Mouse (Mus musculus): ENCODE results near the gene Shisal2a. TPM values are rescaled to one million over a fixed set of nuclear protein-coding genes. Genes with fewer than 3 reads are reported as not detected.
A peak's percentile ranks its signal among the peaks of the same experiment; 100 is the strongest.

Gene Shisal2a
- polyA plus RNA-seq, 1 experiment from 2014 or later, result 0.53 TPM

GRCm38 (mm10) chr4:108403861-108404635 is 20.9 kb upstream of the Shisal2a start:
- Histone ChIP-seq H3K27me3 (peaks cover 41% of the 10 kb centered on the region), H3K9ac (no peak overlapping the region), H3K36me3 (no peaks in the 10 kb centered on the region), H3K27ac (no peak overlapping the region), H3K4me1 (replicated peaks) (peaks cover 21% of the 10 kb centered on the region), H3K4me2 (no peak overlapping the region), H3K4me3 (replicated peaks) (no peak overlapping the region), H3K9me3 (replicated peaks) (no peaks in the 10 kb centered on the region)
- DNase-seq (no peak), ATAC-seq (ENCODE audit: low read depth) (no peak)
- WGBS (ENCODE audit: insufficient replicate concordance), result 75% methylated on average over 8 of the region's 8 CpGs

GRCm38 (mm10) chr4:108400395-108400794 is 17.2 kb upstream of the Shisal2a start:
- Histone ChIP-seq H3K27ac (no peak overlapping the region), H3K27me3 (peaks cover 15% of the 10 kb centered on the region; the same call in 1 of the 2 replicates), H3K9ac (no peak overlapping the region), H3K4me1 (replicated peaks) (no peaks in the 10 kb centered on the region), H3K4me3 (replicated peaks) (no peak overlapping the region), H3K36me3 (no peaks in the 10 kb centered on the region), H3K9me3 (replicated peaks) (no peaks in the 10 kb centered on the region), H3K4me2 (no peak overlapping the region)
- no peak for DNase-seq
- 70% methylated on average over 10 of the region's 10 CpGs for WGBS (ENCODE audit: insufficient replicate concordance)
- no peak for ATAC-seq (ENCODE audit: low read depth)

GRCm38 (mm10) chr4:108394236-108394635 is 11.1 kb upstream of the Shisal2a start:
- H3K9me3 ChIP-seq (replicated peaks), result no peaks in the 10 kb centered on the region
- H3K4me2 ChIP-seq, result no peak overlapping the region
- no peaks in the 10 kb centered on the region for H3K36me3 ChIP-seq
- no peak overlapping the region for H3K9ac ChIP-seq
- no peak overlapping the region for H3K4me3 ChIP-seq (replicated peaks)
- DNase-seq, result no peak
- ATAC-seq (ENCODE audit: low read depth), result no peak
- H3K4me1 ChIP-seq (replicated peaks), result no peaks in the 10 kb centered on the region
- H3K27me3 ChIP-seq, result no peaks in the 10 kb centered on the region
- no peak overlapping the region for H3K27ac ChIP-seq

GRCm38 (mm10) chr4:108392558-108392957 is 9.4 kb upstream of the Shisal2a start:
- Histone ChIP-seq H3K4me3 (replicated peaks) (no peak overlapping the region), H3K9ac (no peak overlapping the region), H3K27me3 (no peaks in the 10 kb centered on the region), H3K9me3 (replicated peaks) (no peaks in the 10 kb centered on the region), H3K4me1 (replicated peaks) (no peaks in the 10 kb centered on the region), H3K36me3 (no peaks in the 10 kb centered on the region), H3K4me2 (no peak overlapping the region), H3K27ac (no peak overlapping the region)
- ATAC-seq (ENCODE audit: low read depth), result peak; percentile 43; the same call in 1 of the 2 replicates
- DNase-seq, result no peak
- WGBS (ENCODE audit: insufficient replicate concordance), result 8% methylated on average over 2 of the region's 2 CpGs

GRCm38 (mm10) chr4:108391124-108391523 is 8.0 kb upstream of the Shisal2a start:
- no peak overlapping the region for H3K9ac ChIP-seq
- DNase-seq (no peak), ATAC-seq (ENCODE audit: low read depth) (no peak)
- H3K27me3 ChIP-seq, result peaks cover 8% of the 10 kb centered on the region; the same call in 1 of the 2 replicates
- H3K4me3 ChIP-seq (replicated peaks), result no peak overlapping the region
- H3K27ac ChIP-seq, result no peak overlapping the region
- no peaks in the 10 kb centered on the region for H3K4me1 ChIP-seq (replicated peaks)
- no peaks in the 10 kb centered on the region for H3K9me3 ChIP-seq (replicated peaks)
- WGBS (ENCODE audit: insufficient replicate concordance), result 57% methylated on average over 5 of the region's 5 CpGs
- no peak overlapping the region for H3K4me2 ChIP-seq
- H3K36me3 ChIP-seq, result no peaks in the 10 kb centered on the region

- H3K4me3 ChIP-seq (replicated peaks), result no peak overlapping the region
- H3K27me3 ChIP-seq, result peaks cover 32% of the 10 kb centered on the region
- 67% methylated on average over 3 of the region's 3 CpGs for whole genome bisulfite sequencing (ENCODE audit: insufficient replicate concordance)
- H3K4me2 ChIP-seq, result no peak overlapping the region
- H3K4me1 ChIP-seq (replicated peaks), result no peaks in the 10 kb centered on the region
- no peaks in the 10 kb centered on the region for H3K36me3 ChIP-seq
- DNase-seq (no peak), ATAC-seq (ENCODE audit: low read depth) (no peak)
- H3K9ac ChIP-seq, result no peak overlapping the region
- no peaks in the 10 kb centered on the region for H3K9me3 ChIP-seq (replicated peaks)
- no peak overlapping the region for H3K27ac ChIP-seq
Observed at GRCm38 (mm10) chr4:108388741-108389140, 5.6 kb upstream of the Shisal2a start.

GRCm38 (mm10) chr4:108387681-108388253 is 4.6 kb upstream of the Shisal2a start:
- ATAC-seq (ENCODE audit: low read depth) (no peak), DNase-seq (no peak)
- Histone ChIP-seq H3K4me3 (replicated peaks) (peak overlapping the region; percentile 44), H3K9ac (peak overlapping the region; percentile 42), H3K9me3 (replicated peaks) (no peaks in the 10 kb centered on the region), H3K4me1 (replicated peaks) (0 out of 2 replicates have a peak, but pooled peaks cover 4% of the 10 kb centered on the region), H3K4me2 (peak overlapping the region; percentile 60), H3K27ac (no peak overlapping the region), H3K36me3 (no peaks in the 10 kb centered on the region), H3K27me3 (peaks cover 42% of the 10 kb centered on the region)
- 6% methylated on average over 18 of the region's 18 CpGs for WGBS (ENCODE audit: insufficient replicate concordance)

- DNase-seq, result no peak
- no peaks in the 10 kb centered on the region for H3K36me3 ChIP-seq
- peak overlapping the region; percentile 60; the same call in 1 of the 2 replicates for H3K4me2 ChIP-seq
- no peak overlapping the region for H3K27ac ChIP-seq
- no peaks in the 10 kb centered on the region for H3K9me3 ChIP-seq (replicated peaks)
- no peak overlapping the region for H3K9ac ChIP-seq
- WGBS (ENCODE audit: insufficient replicate concordance), result 33% methylated on average over 4 of the region's 4 CpGs
- H3K4me3 ChIP-seq (replicated peaks), result no peak overlapping the region
- H3K4me1 ChIP-seq (replicated peaks), result 0 out of 2 replicates have a peak, but pooled peaks cover 4% of the 10 kb centered on the region
- ATAC-seq (ENCODE audit: low read depth), result no peak
- peaks cover 49% of the 10 kb centered on the region for H3K27me3 ChIP-seq
Observed at GRCm38 (mm10) chr4:108387106-108387505, 4.0 kb upstream of the Shisal2a start.

- Histone ChIP-seq H3K27me3 (peaks cover 58% of the 10 kb centered on the region), H3K4me3 (replicated peaks) (no peak overlapping the region), H3K36me3 (no peaks in the 10 kb centered on the region), H3K4me1 (replicated peaks) (0 out of 2 replicates have a peak, but pooled peaks cover 4% of the 10 kb centered on the region), H3K27ac (no peak overlapping the region), H3K4me2 (no peak overlapping the region), H3K9me3 (replicated peaks) (no peaks in the 10 kb centered on the region), H3K9ac (no peak overlapping the region)
- ATAC-seq (ENCODE audit: low read depth), result no peak
- DNase-seq, result no peak
- 22% methylated on average over 1 of the region's 1 CpGs for WGBS (ENCODE audit: insufficient replicate concordance)
Observed at GRCm38 (mm10) chr4:108386087-108386486, 2.9 kb upstream of the Shisal2a start.

GRCm38 (mm10) chr4:108380146-108380545 is 3.0 kb downstream of the Shisal2a start:
- no peaks in the 10 kb centered on the region for H3K9me3 ChIP-seq (replicated peaks)
- no peak overlapping the region for H3K9ac ChIP-seq
- H3K36me3 ChIP-seq, result no peaks in the 10 kb centered on the region
- DNase-seq (no peak), ATAC-seq (ENCODE audit: low read depth) (no peak)
- no peak overlapping the region for H3K4me3 ChIP-seq (replicated peaks)
- 5% methylated on average over 1 of the region's 1 CpGs for WGBS (ENCODE audit: insufficient replicate concordance)
- no peak overlapping the region for H3K27ac ChIP-seq
- peaks cover 54% of the 10 kb centered on the region for H3K27me3 ChIP-seq
- H3K4me2 ChIP-seq, result no peak overlapping the region
- 0 out of 2 replicates have a peak, but pooled peaks cover 4% of the 10 kb centered on the region for H3K4me1 ChIP-seq (replicated peaks)

- Histone ChIP-seq H3K4me2 (no peak overlapping the region), H3K4me3 (replicated peaks) (no peak overlapping the region), H3K27ac (no peak overlapping the region), H3K9me3 (replicated peaks) (no peaks in the 10 kb centered on the region), H3K4me1 (replicated peaks) (0 out of 2 replicates have a peak, but pooled peaks cover 4% of the 10 kb centered on the region), H3K9ac (no peak overlapping the region), H3K27me3 (peaks cover 47% of the 10 kb centered on the region), H3K36me3 (no peaks in the 10 kb centered on the region)
- no peak for DNase-seq
- ATAC-seq (ENCODE audit: low read depth), result no peak
- 72% methylated on average over 3 of the region's 3 CpGs for WGBS (ENCODE audit: insufficient replicate concordance)
Observed at GRCm38 (mm10) chr4:108379476-108379875, 3.7 kb downstream of the Shisal2a start.
